Mouse (Mus musculus): ENCODE measurements around the gene Ralgps1. TPM values are rescaled to one million over a fixed set of nuclear protein-coding genes. Genes with fewer than 3 reads are reported as not detected.
A peak's percentile ranks its signal among the peaks of the same experiment; 100 is the strongest.

Gene Ralgps1
- polyA plus RNA-seq, 1 experiment from 2014 or later = 3.8 TPM

- H3K4me1 ChIP-seq = peaks cover 21% of the 10 kb centered on the region
- H3K9me3 ChIP-seq (replicated peaks) = no peaks in the 10 kb centered on the region
- no peak for DNase-seq (ENCODE audit: low spot score)
- peaks cover 84% of the 10 kb centered on the region for H3K36me3 ChIP-seq
- H3K27ac ChIP-seq = no peak overlapping the region
- no peaks in the 10 kb centered on the region for H3K27me3 ChIP-seq (ENCODE audit: low read depth, poor library complexity, severe bottlenecking)
- WGBS = 86% methylated on average over 5 of the region's 5 CpGs
- no peak overlapping the region for H3K4me3 ChIP-seq
These were observed 137.4 kb downstream of the Ralgps1 start for GRCm38 (mm10) chr2:33233856-33234255.

DNA sequence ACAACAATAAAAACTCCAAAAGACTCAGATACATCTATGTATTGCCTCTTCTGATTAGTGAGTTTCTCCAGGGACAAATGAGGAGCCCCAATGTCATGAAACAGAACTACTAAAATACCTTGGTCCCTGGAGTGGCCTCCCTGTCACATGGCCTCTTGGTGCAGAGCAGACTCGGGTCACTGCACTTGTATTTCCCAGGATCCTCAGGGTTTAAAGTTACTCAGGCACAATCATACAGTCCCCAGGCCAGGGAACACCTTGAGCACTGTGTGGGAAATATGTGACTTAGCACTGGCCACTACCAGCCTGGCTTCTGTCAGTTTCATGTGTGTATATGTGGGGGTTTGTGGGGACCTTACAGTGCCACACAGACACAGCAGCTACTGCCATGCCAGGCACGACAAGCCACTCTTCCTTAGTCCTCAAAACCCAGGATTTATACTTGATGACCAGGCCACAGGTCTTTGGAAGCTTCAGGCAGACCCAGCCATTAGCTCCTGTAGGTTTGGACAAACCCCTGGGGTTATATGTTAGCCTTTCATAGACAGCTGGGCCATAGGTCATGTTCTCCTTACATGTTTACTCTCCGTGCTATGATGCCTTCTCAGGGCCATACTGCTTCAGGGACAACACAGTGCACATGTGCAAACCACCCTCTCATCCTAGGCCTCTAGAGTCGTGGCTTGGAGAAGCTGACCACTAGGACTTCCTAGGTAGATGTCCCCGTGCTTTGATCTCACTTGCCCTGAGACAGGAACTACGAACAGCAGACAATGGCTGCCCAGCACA is 138.3 kb downstream of the Ralgps1 start:
- DNase-seq (ENCODE audit: low spot score) = no peak
- no peaks in the 10 kb centered on the region for H3K27me3 ChIP-seq (ENCODE audit: low read depth, poor library complexity, severe bottlenecking)
- peaks cover 84% of the 10 kb centered on the region for H3K36me3 ChIP-seq
- no peaks in the 10 kb centered on the region for H3K9me3 ChIP-seq (replicated peaks)
- peaks cover 21% of the 10 kb centered on the region for H3K4me1 ChIP-seq
- H3K27ac ChIP-seq = no peak overlapping the region
- 74% methylated on average over 6 of the region's 6 CpGs for WGBS
- H3K4me3 ChIP-seq = no peak overlapping the region

DNA sequence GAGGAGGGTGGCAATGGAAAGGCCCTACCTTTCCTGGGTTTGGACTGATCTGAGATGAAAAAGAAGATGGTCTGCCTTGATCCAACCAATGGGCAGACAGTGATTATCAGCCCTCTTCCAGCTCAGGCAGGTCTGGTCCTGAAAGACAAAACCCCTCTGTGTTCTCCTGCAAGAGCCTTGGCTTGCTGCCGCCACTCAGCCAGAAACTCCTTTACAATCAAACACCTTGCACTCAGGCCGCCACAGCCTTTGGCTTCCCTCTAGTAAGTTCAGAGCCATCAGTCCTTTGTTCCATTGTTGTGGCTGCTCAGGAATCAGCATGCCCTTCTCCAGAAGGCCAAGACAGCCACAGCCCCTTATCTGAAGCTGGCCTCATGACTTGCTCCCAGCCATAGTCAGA is 139.5 kb downstream of the Ralgps1 start:
- Histone ChIP-seq H3K36me3 (peaks cover 82% of the 10 kb centered on the region), H3K27me3 (ENCODE audit: low read depth, poor library complexity, severe bottlenecking) (no peaks in the 10 kb centered on the region), H3K4me3 (no peak overlapping the region), H3K9me3 (replicated peaks) (no peaks in the 10 kb centered on the region), H3K4me1 (peaks cover 24% of the 10 kb centered on the region), H3K27ac (no peak overlapping the region)
- 84% methylated on average over 2 of the region's 2 CpGs for WGBS
- no peak for DNase-seq (ENCODE audit: low spot score)

DNA sequence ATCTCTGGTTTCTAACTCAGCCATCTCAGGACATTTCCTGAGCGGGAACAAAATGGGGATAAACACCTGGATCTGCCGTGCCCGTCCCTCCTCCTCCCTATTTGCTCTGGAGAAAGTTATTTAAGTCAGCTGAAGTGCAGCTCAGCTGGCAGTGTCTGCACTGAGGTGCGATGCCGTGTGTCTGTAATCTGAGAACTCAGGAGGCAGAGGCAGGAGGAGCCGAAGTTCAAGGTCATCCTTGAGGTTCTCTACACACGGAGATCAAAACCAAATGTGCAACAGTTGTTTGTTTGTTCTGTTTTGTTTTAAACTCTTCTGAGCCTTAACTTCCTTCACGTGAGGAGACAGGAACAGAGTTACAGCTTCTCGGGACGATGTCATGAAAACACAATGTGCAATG is 140.6 kb downstream of the Ralgps1 start:
- 66% methylated on average over 10 of the region's 10 CpGs for WGBS
- Histone ChIP-seq H3K4me1 (peaks cover 29% of the 10 kb centered on the region), H3K9me3 (replicated peaks) (no peaks in the 10 kb centered on the region), H3K4me3 (no peak overlapping the region), H3K36me3 (peaks cover 83% of the 10 kb centered on the region), H3K27me3 (ENCODE audit: low read depth, poor library complexity, severe bottlenecking) (no peaks in the 10 kb centered on the region), H3K27ac (no peak overlapping the region)
- no peak for DNase-seq (ENCODE audit: low spot score)

- Histone ChIP-seq H3K27me3 (ENCODE audit: low read depth, poor library complexity, severe bottlenecking) (no peaks in the 10 kb centered on the region), H3K9me3 (replicated peaks) (no peaks in the 10 kb centered on the region), H3K36me3 (peaks cover 81% of the 10 kb centered on the region), H3K27ac (no peak overlapping the region), H3K4me3 (no peak overlapping the region), H3K4me1 (peaks cover 26% of the 10 kb centered on the region)
- WGBS = 96% methylated on average over 15 of the region's 15 CpGs
- DNase-seq (ENCODE audit: low spot score) = no peak
These were observed 142.7 kb downstream of the Ralgps1 start for GRCm38 (mm10) chr2:33228551-33228950.

GRCm38 (mm10) chr2:33228077-33228476 is 143.2 kb downstream of the Ralgps1 start:
- Histone ChIP-seq H3K4me3 (no peak overlapping the region), H3K36me3 (peaks cover 81% of the 10 kb centered on the region), H3K27ac (no peak overlapping the region), H3K9me3 (replicated peaks) (no peaks in the 10 kb centered on the region), H3K27me3 (ENCODE audit: low read depth, poor library complexity, severe bottlenecking) (no peaks in the 10 kb centered on the region), H3K4me1 (peaks cover 26% of the 10 kb centered on the region)
- no peak for DNase-seq (ENCODE audit: low spot score)
- WGBS = 95% methylated on average over 11 of the region's 11 CpGs

- Histone ChIP-seq H3K9me3 (replicated peaks) (no peaks in the 10 kb centered on the region), H3K4me3 (no peak overlapping the region), H3K27ac (no peak overlapping the region), H3K4me1 (peaks cover 23% of the 10 kb centered on the region), H3K36me3 (peaks cover 82% of the 10 kb centered on the region), H3K27me3 (ENCODE audit: low read depth, poor library complexity, severe bottlenecking) (no peaks in the 10 kb centered on the region)
- 92% methylated on average over 7 of the region's 7 CpGs for WGBS
- no peak for DNase-seq (ENCODE audit: low spot score)
These were observed 145.4 kb downstream of the Ralgps1 start for GRCm38 (mm10) chr2:33225921-33226320.

- no peak overlapping the region for H3K27ac ChIP-seq
- no peak for DNase-seq (ENCODE audit: low spot score)
- no peaks in the 10 kb centered on the region for H3K9me3 ChIP-seq (replicated peaks)
- H3K36me3 ChIP-seq = peaks cover 79% of the 10 kb centered on the region
- WGBS = 84% methylated on average over 10 of the region's 10 CpGs
- no peaks in the 10 kb centered on the region for H3K27me3 ChIP-seq (ENCODE audit: low read depth, poor library complexity, severe bottlenecking)
- peaks cover 37% of the 10 kb centered on the region for H3K4me1 ChIP-seq
- H3K4me3 ChIP-seq = no peak overlapping the region
These were observed 147.5 kb downstream of the Ralgps1 start for GRCm38 (mm10) chr2:33223656-33224358.

- no peaks in the 10 kb centered on the region for H3K27me3 ChIP-seq (ENCODE audit: low read depth, poor library complexity, severe bottlenecking)
- no peak overlapping the region for H3K27ac ChIP-seq
- peaks cover 69% of the 10 kb centered on the region for H3K36me3 ChIP-seq
- 90% methylated on average over 6 of the region's 6 CpGs for WGBS
- no peak for DNase-seq (ENCODE audit: low spot score)
- H3K4me1 ChIP-seq = peaks cover 48% of the 10 kb centered on the region
- no peak overlapping the region for H3K4me3 ChIP-seq
- H3K9me3 ChIP-seq (replicated peaks) = no peaks in the 10 kb centered on the region
These were observed 148.8 kb downstream of the Ralgps1 start for GRCm38 (mm10) chr2:33222480-33222879.

- Histone ChIP-seq H3K36me3 (peaks cover 62% of the 10 kb centered on the region), H3K4me3 (no peak overlapping the region), H3K9me3 (replicated peaks) (no peaks in the 10 kb centered on the region), H3K27ac (0 out of 2 replicates have a peak overlapping the region, but pooled peaks have one; percentile 44), H3K4me1 (peaks cover 51% of the 10 kb centered on the region), H3K27me3 (ENCODE audit: low read depth, poor library complexity, severe bottlenecking) (no peaks in the 10 kb centered on the region)
- no peak for DNase-seq (ENCODE audit: low spot score)
- WGBS = 92% methylated on average over 11 of the region's 11 CpGs
These were observed 149.9 kb downstream of the Ralgps1 start for GRCm38 (mm10) chr2:33221339-33221900.

DNA sequence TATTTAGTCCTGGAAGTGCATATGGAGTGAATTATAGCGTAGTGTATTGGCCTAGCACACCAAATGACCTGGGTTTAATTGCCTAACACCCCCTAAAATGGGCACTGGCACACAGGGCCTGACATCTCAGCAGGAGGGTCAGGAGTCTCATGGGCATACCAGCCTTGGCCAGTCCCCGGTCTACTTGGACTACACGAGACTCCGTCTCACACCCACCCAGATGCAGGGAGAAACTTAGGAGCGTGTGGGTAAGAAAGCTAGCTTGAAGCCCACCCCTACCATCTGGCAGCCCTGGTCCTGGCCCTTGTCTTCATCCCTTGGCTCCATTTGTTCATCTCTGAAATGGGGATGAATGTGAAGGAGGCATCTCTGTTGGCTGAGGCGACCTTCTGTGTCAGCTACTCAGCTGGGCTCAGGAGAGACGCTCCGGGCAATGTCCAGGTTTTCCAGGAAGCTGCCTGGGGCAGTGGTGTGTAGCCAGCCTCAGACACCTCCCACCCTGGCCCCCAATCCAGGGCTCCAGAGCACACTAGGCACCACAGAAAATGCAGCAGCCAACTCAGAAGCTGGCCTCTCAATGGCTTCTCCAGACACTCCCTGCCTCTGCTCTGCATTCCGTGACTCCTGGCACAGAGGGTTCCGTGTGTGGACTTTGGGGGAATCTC is 150.5 kb downstream of the Ralgps1 start:
- DNase-seq (ENCODE audit: low spot score) = no peak
- Histone ChIP-seq H3K36me3 (peaks cover 58% of the 10 kb centered on the region), H3K4me3 (no peak overlapping the region), H3K27me3 (ENCODE audit: low read depth, poor library complexity, severe bottlenecking) (no peaks in the 10 kb centered on the region), H3K27ac (0 out of 2 replicates have a peak overlapping the region, but pooled peaks have one; percentile 44), H3K4me1 (peaks cover 54% of the 10 kb centered on the region), H3K9me3 (replicated peaks) (no peaks in the 10 kb centered on the region)
- 79% methylated on average over 10 of the region's 10 CpGs for WGBS

- Histone ChIP-seq H3K4me3 (no peak overlapping the region; the same call in 1 of the 2 replicates), H3K9me3 (replicated peaks) (no peaks in the 10 kb centered on the region), H3K36me3 (peaks cover 56% of the 10 kb centered on the region), H3K4me1 (peaks cover 59% of the 10 kb centered on the region), H3K27ac (peak overlapping the region; percentile 66), H3K27me3 (ENCODE audit: low read depth, poor library complexity, severe bottlenecking) (no peaks in the 10 kb centered on the region)
- 73% methylated on average over 6 of the region's 6 CpGs for WGBS
- DNase-seq (ENCODE audit: low spot score) = no peak
These were observed 151.0 kb downstream of the Ralgps1 start for GRCm38 (mm10) chr2:33220246-33220645.

Measured in limb, embryonic 10.5 days (tissue).